Mouse (Mus musculus): Measurements from ENCODE around the gene Slc1a3.

The Slc1a3 gene

DNA sequence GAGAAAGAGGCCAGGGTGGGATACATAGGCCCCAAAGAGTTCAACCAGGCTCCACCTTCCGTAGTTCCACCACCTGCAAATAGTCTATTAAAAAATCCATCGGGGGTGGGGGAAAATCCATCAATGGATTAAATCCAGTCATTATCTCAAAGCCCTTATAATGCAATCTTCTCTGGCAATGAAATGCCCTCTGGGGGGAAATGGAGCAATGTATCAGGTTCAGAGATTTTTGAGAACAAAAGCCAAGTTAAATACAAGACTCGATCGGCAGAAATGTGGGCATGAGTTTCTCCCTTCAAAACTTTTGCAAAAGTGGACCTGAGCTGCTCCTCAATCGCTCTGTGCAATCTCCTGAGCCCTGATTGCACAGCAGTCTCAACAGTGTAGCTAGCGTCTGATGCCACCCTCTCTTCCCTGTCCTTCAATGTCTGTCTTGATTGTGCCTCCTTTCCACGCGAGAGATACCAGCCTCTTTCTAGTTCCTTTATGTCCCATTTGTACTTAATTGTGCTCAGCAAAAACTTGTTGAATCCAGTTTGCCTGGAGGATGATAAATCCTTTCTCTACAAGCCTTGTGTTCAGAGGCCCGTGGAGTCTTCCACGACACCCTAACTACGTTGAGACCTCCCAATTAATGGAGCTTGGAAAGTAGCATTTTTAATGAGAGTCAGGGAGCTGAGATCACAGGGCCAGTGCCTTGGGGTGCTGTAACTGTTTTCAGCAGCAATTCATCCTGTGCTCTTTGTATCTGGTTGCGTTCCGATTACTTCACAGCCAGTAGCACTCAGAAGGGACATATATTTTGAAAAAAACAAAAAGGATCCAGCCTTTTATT, 109.0 kb downstream of the Slc1a3 start:
- DNase-seq: no peak

- no peak for DNase-seq
Observed at GRCm38 (mm10) chr15:8596375-8596900, 114.1 kb downstream of the Slc1a3 start.

GRCm38 (mm10) chr15:8595226-8595625, 115.3 kb downstream of the Slc1a3 start:
- no peak for DNase-seq

- DNase-seq: peak; percentile 76
Observed at GRCm38 (mm10) chr15:8589503-8590116, 121.0 kb downstream of the Slc1a3 start.

- no peak for DNase-seq
Observed at GRCm38 (mm10) chr15:8588065-8588464, 122.5 kb downstream of the Slc1a3 start.

GRCm38 (mm10) chr15:8586822-8587281, 123.7 kb downstream of the Slc1a3 start:
- no peak for DNase-seq
